Mouse (Mus musculus): ENCODE results near the gene Gon4l. TPM values are rescaled to one million over a fixed set of nuclear protein-coding genes. Genes with fewer than 3 reads are reported as not detected.

The Gon4l gene
- polyA plus RNA-seq, 1 experiment from 2014 or later = 7.9 TPM

GRCm38 (mm10) chr3:88914384-88914810 is 79.4 kb downstream of the Gon4l start:
- ATAC-seq = peak; percentile 20; the same call in 1 of the 2 replicates
- Histone ChIP-seq H3K4me3 (replicated peaks) (peak overlapping the region; percentile 79), H3K4me2 (replicated peaks) (peak overlapping the region; percentile 85), H3K9ac (peak overlapping the region; percentile 71), H3K36me3 (peaks cover 23% of the 10 kb centered on the region; the same call in 1 of the 2 replicates), H3K27ac (peak overlapping the region; percentile 87), H3K4me1 (replicated peaks) (peaks cover 10% of the 10 kb centered on the region; the same call in 1 of the 2 replicates), H3K9me3 (no peaks in the 10 kb centered on the region), H3K27me3 (replicated peaks) (no peaks in the 10 kb centered on the region)
- 24% methylated on average over 8 of the region's 8 CpGs for WGBS

GRCm38 (mm10) chr3:88918981-88919380 is 84.0 kb downstream of the Gon4l start:
- WGBS = 67% methylated on average over 13 of the region's 13 CpGs
- Histone ChIP-seq H3K4me1 (replicated peaks) (peaks cover 5% of the 10 kb centered on the region; the same call in 1 of the 2 replicates), H3K36me3 (peaks cover 32% of the 10 kb centered on the region)

GRCm38 (mm10) chr3:88921411-88921810 is 86.4 kb downstream of the Gon4l start:
- no peak for ATAC-seq
- H3K27me3 ChIP-seq (replicated peaks) = no peaks in the 10 kb centered on the region
- WGBS = 95% methylated on average over 9 of the region's 9 CpGs
- H3K4me3 ChIP-seq (replicated peaks) = no peak overlapping the region
- no peaks in the 10 kb centered on the region for H3K9me3 ChIP-seq
- no peaks in the 10 kb centered on the region for H3K4me1 ChIP-seq (replicated peaks)
- H3K27ac ChIP-seq = no peak overlapping the region
- H3K4me2 ChIP-seq (replicated peaks) = no peak overlapping the region
- no peak overlapping the region for H3K9ac ChIP-seq
- H3K36me3 ChIP-seq = peaks cover 41% of the 10 kb centered on the region

More at GRCm38 (mm10) chr3:88918981-88919380, 84.0 kb downstream of the Gon4l start:
- Histone ChIP-seq H3K9ac (no peak overlapping the region), H3K4me3 (replicated peaks) (no peak overlapping the region), H3K27ac (no peak overlapping the region), H3K4me2 (replicated peaks) (no peak overlapping the region), H3K27me3 (replicated peaks) (no peaks in the 10 kb centered on the region), H3K9me3 (no peaks in the 10 kb centered on the region)
- no peak for ATAC-seq

GRCm38 (mm10) chr3:88923989-88924591 is 89.1 kb downstream of the Gon4l start:
- Histone ChIP-seq H3K9me3 (no peaks in the 10 kb centered on the region), H3K27ac (no peak overlapping the region), H3K9ac (no peak overlapping the region), H3K4me1 (replicated peaks) (no peaks in the 10 kb centered on the region), H3K4me2 (replicated peaks) (no peak overlapping the region), H3K4me3 (replicated peaks) (no peak overlapping the region), H3K36me3 (peaks cover 57% of the 10 kb centered on the region), H3K27me3 (replicated peaks) (no peaks in the 10 kb centered on the region)
- ATAC-seq = no peak
- WGBS = 85% methylated on average over 8 of the region's 8 CpGs

- Histone ChIP-seq H3K27me3 (replicated peaks) (no peaks in the 10 kb centered on the region), H3K9ac (no peak overlapping the region), H3K4me3 (replicated peaks) (no peak overlapping the region), H3K4me2 (replicated peaks) (no peak overlapping the region), H3K4me1 (replicated peaks) (no peaks in the 10 kb centered on the region), H3K27ac (no peak overlapping the region), H3K9me3 (no peaks in the 10 kb centered on the region), H3K36me3 (peaks cover 58% of the 10 kb centered on the region)
- ATAC-seq = no peak
- 96% methylated on average over 2 of the region's 2 CpGs for WGBS
Observed at GRCm38 (mm10) chr3:88925651-88926050, 90.6 kb downstream of the Gon4l start.

- no peak overlapping the region for H3K9ac ChIP-seq
- H3K36me3 ChIP-seq = peaks cover 38% of the 10 kb centered on the region
- no peaks in the 10 kb centered on the region for H3K4me1 ChIP-seq (replicated peaks)
- no peak overlapping the region for H3K4me2 ChIP-seq (replicated peaks)
- WGBS = 86% methylated on average over 3 of the region's 3 CpGs
- no peaks in the 10 kb centered on the region for H3K27me3 ChIP-seq (replicated peaks)
- H3K9me3 ChIP-seq = no peaks in the 10 kb centered on the region
- H3K27ac ChIP-seq = no peak overlapping the region
- no peak overlapping the region for H3K4me3 ChIP-seq (replicated peaks)
- no peak for ATAC-seq
Observed at GRCm38 (mm10) chr3:88929501-88929900, 94.5 kb downstream of the Gon4l start.

GRCm38 (mm10) chr3:88939071-88939470 is 104.0 kb downstream of the Gon4l start:
- no peaks in the 10 kb centered on the region for H3K27me3 ChIP-seq (replicated peaks)
- no peaks in the 10 kb centered on the region for H3K9me3 ChIP-seq
- no peak overlapping the region for H3K9ac ChIP-seq
- 95% methylated on average over 10 of the region's 10 CpGs for WGBS
- H3K27ac ChIP-seq = no peak overlapping the region
- H3K36me3 ChIP-seq = peaks cover 31% of the 10 kb centered on the region
- ATAC-seq = no peak
- H3K4me2 ChIP-seq (replicated peaks) = no peak overlapping the region
- H3K4me1 ChIP-seq (replicated peaks) = no peaks in the 10 kb centered on the region
- H3K4me3 ChIP-seq (replicated peaks) = no peak overlapping the region

GRCm38 (mm10) chr3:88939749-88940148 is 104.7 kb downstream of the Gon4l start:
- no peaks in the 10 kb centered on the region for H3K9me3 ChIP-seq
- H3K36me3 ChIP-seq = peaks cover 28% of the 10 kb centered on the region
- H3K9ac ChIP-seq = no peak overlapping the region
- H3K4me3 ChIP-seq (replicated peaks) = no peak overlapping the region
- H3K4me2 ChIP-seq (replicated peaks) = no peak overlapping the region
- H3K27me3 ChIP-seq (replicated peaks) = no peaks in the 10 kb centered on the region
- H3K4me1 ChIP-seq (replicated peaks) = no peaks in the 10 kb centered on the region
- WGBS = 81% methylated on average over 3 of the region's 3 CpGs
- H3K27ac ChIP-seq = no peak overlapping the region
- no peak for ATAC-seq

GRCm38 (mm10) chr3:88942316-88942880 is 107.4 kb downstream of the Gon4l start:
- WGBS = 89% methylated on average over 10 of the region's 10 CpGs
- H3K4me2 ChIP-seq (replicated peaks) = no peak overlapping the region
- H3K4me1 ChIP-seq (replicated peaks) = 0 out of 2 replicates have a peak, but pooled peaks cover 1% of the 10 kb centered on the region
- no peaks in the 10 kb centered on the region for H3K27me3 ChIP-seq (replicated peaks)
- H3K27ac ChIP-seq = no peak overlapping the region
- H3K4me3 ChIP-seq (replicated peaks) = no peak overlapping the region
- ATAC-seq = no peak
- H3K9me3 ChIP-seq = no peaks in the 10 kb centered on the region
- H3K36me3 ChIP-seq = peaks cover 22% of the 10 kb centered on the region
- no peak overlapping the region for H3K9ac ChIP-seq

GRCm38 (mm10) chr3:88944109-88944508 is 109.1 kb downstream of the Gon4l start:
- 86% methylated on average over 4 of the region's 4 CpGs for WGBS
- Histone ChIP-seq H3K4me2 (replicated peaks) (no peak overlapping the region), H3K4me3 (replicated peaks) (no peak overlapping the region), H3K9me3 (no peaks in the 10 kb centered on the region), H3K27me3 (replicated peaks) (no peaks in the 10 kb centered on the region), H3K36me3 (peaks cover 15% of the 10 kb centered on the region), H3K9ac (no peak overlapping the region), H3K4me1 (replicated peaks) (peaks cover 11% of the 10 kb centered on the region; the same call in 1 of the 2 replicates), H3K27ac (no peak overlapping the region)
- ATAC-seq = no peak

GRCm38 (mm10) chr3:88949786-88950575 is 115.0 kb downstream of the Gon4l start:
- under 1% methylated on average over 59 of the region's 92 CpGs for WGBS
- peak overlapping the region; percentile 97 for H3K9ac ChIP-seq
- ATAC-seq = peak; percentile 92
- H3K4me3 ChIP-seq (replicated peaks) = peak overlapping the region; percentile 84
- H3K4me1 ChIP-seq (replicated peaks) = peaks cover 13% of the 10 kb centered on the region; the same call in 1 of the 2 replicates
- no peaks in the 10 kb centered on the region for H3K9me3 ChIP-seq
- H3K4me2 ChIP-seq (replicated peaks) = peak overlapping the region; percentile 63
- no peaks in the 10 kb centered on the region for H3K27me3 ChIP-seq (replicated peaks)
- H3K27ac ChIP-seq = peak overlapping the region; percentile 100
- H3K36me3 ChIP-seq = no peaks in the 10 kb centered on the region

GRCm38 (mm10) chr3:88950576-88951326 is 115.7 kb downstream of the Gon4l start, which contains the start of the genes Ash1l and Dap3:
Ash1l (plus strand) TSS chr3:88950622.
Dap3 (minus strand) TSS chr3:88951181.
- H3K36me3 ChIP-seq = no peaks in the 10 kb centered on the region
- peak within 1 kb of the TSS; percentile 84 for H3K4me3 ChIP-seq (replicated peaks)
- H3K9ac ChIP-seq = peak within 1 kb of the TSS; percentile 97
- H3K9me3 ChIP-seq = no peaks in the 10 kb centered on the region
- H3K27me3 ChIP-seq (replicated peaks) = no peaks in the 10 kb centered on the region
- peaks cover 13% of the 10 kb centered on the region; the same call in 1 of the 2 replicates for H3K4me1 ChIP-seq (replicated peaks)
- H3K27ac ChIP-seq = peak within 1 kb of the TSS; percentile 100
- WGBS = under 1% methylated on average over 51 of the region's 64 CpGs
- ATAC-seq = peak; percentile 80
- peak within 1 kb of the TSS; percentile 63 for H3K4me2 ChIP-seq (replicated peaks)

Data from intestine, embryonic 15.5 days (tissue).